Mouse (Mus musculus) intestine, postnatal 0 days (tissue): ENCODE results near the gene Scamp3. TPM values are rescaled to one million over a fixed set of nuclear protein-coding genes. Genes with fewer than 3 reads are reported as not detected.

Source experiments
- ATAC-seq: fragments of 200-750 bp; cut with Nextera tagmentation; 2 replicates; pipeline ENCODE4 v1.8.0; 2017; ENCODE audit warnings: mild to moderate bottlenecking, moderate TSS enrichment, moderate library complexity
- H3K27ac ChIP-seq: fragments of 300-500 bp; sonication (generic); 2 replicates; pipeline ENCODE4 v1.5.1; 2014; ENCODE audit warnings: mild to moderate bottlenecking, low read depth, low read length, moderate library complexity
- H3K27me3 ChIP-seq: fragments of 300-500 bp; sonication (generic); replicated peaks from 2 replicates; pipeline ENCODE4 v1.6.1; 2014; ENCODE audit warnings: low read length, mixed read lengths; ENCODE audit not compliant: control insufficient read depth, insufficient read depth
- H3K36me3 ChIP-seq: fragments of 300-500 bp; sonication (generic); 2 replicates; pipeline ENCODE4 v1.6.1; 2014; ENCODE audit warnings: mild to moderate bottlenecking, moderate library complexity; ENCODE audit not compliant: control insufficient read depth, insufficient read depth
- H3K4me1 ChIP-seq: fragments of 300-500 bp; sonication (generic); replicated peaks from 2 replicates; pipeline ENCODE4 v1.6.1; 2014; ENCODE audit warnings: antibody characterized with exemption, low read length, mixed read lengths; ENCODE audit not compliant: control insufficient read depth, insufficient read depth
- H3K4me2 ChIP-seq: fragments of 300-500 bp; sonication (generic); replicated peaks from 2 replicates; pipeline ENCODE4 v1.6.1; 2014; ENCODE audit warnings: low read depth, mild to moderate bottlenecking, moderate library complexity
- H3K4me3 ChIP-seq: fragments of 300-500 bp; sonication (generic); 2 replicates; pipeline ENCODE4 v1.5.1; 2014; ENCODE audit warnings: low read depth, low read length
- H3K9ac ChIP-seq: fragments of 300-500 bp; sonication (generic); 2 replicates; pipeline ENCODE4 v1.6.1; 2014; ENCODE audit warnings: mild to moderate bottlenecking, low read depth, low read length
- H3K9me3 ChIP-seq: fragments of 300-500 bp; sonication (generic); 2 replicates; pipeline ENCODE4 v1.6.1; 2016; ENCODE audit warnings: mixed run types; ENCODE audit not compliant: control insufficient read depth
- CTCF ChIP-seq: sonication (generic); IDR thresholded peaks from 2 replicates; pipeline ENCODE4 v1.5.1; 2016; ENCODE audit warnings: low read depth, mild to moderate bottlenecking, control low read depth, antibody characterized with exemption, moderate library complexity
- WGBS: fragments of 180-500 bp; shearing (Covaris S2); extraction: QIAGEN DNeasy Blood & Tissue Kit; methylation state at CpG from one replicate; pipeline ENCODE4 v1.1.7; 2014; 5-methylcytosine and 5-hydroxymethylcytosine counted together
- polyA plus RNA-seq: library from polyadenylated mRNA; unstranded; fragments of >200 nt; fragmentation: Nextera tagmentation; extraction: Ambion mirVana; gene quantifications from 2 replicates; pipeline ENCODE4 v1.2.1, GENCODE M21; 2015

The Scamp3 gene
- polyA plus RNA-seq, 1 experiment from 2014 or later: 80.5 TPM

- peaks cover 69% of the 10 kb centered on the region for H3K36me3 ChIP-seq
- ATAC-seq: no peak
- H3K4me3 ChIP-seq: no peak overlapping the region
- TF ChIP-seq CTCF: no peak
- 0 out of 2 replicates have a peak, but pooled peaks cover 7% of the 10 kb centered on the region for H3K4me1 ChIP-seq
- no peak overlapping the region for H3K4me2 ChIP-seq
- no peaks in the 10 kb centered on the region for H3K9me3 ChIP-seq
- 94% methylated on average over 11 of the region's 11 CpGs for WGBS
- H3K27me3 ChIP-seq: no peaks in the 10 kb centered on the region
- peak overlapping the region; percentile 35; the same call in 1 of the 2 replicates for H3K27ac ChIP-seq
- H3K9ac ChIP-seq: no peak overlapping the region
Observed at GRCm38 (mm10) chr3:89174844-89175243, 2.4 kb upstream of the Scamp3 start.

- Histone ChIP-seq H3K36me3 (peaks cover 69% of the 10 kb centered on the region), H3K9me3 (no peaks in the 10 kb centered on the region), H3K4me3 (no peak overlapping the region), H3K4me2 (no peak overlapping the region), H3K27me3 (no peaks in the 10 kb centered on the region), H3K9ac (no peak overlapping the region), H3K4me1 (0 out of 2 replicates have a peak, but pooled peaks cover 7% of the 10 kb centered on the region), H3K27ac (no peak overlapping the region)
- WGBS: 91% methylated on average over 10 of the region's 10 CpGs
- TF ChIP-seq CTCF: no peak
- ATAC-seq: no peak
Observed at GRCm38 (mm10) chr3:89175544-89175943, 1.7 kb upstream of the Scamp3 start.

- no peak overlapping the region for H3K9ac ChIP-seq
- no peak for ATAC-seq
- 84% methylated on average over 7 of the region's 7 CpGs for WGBS
- H3K4me1 ChIP-seq: 0 out of 2 replicates have a peak, but pooled peaks cover 7% of the 10 kb centered on the region
- no peak for TF ChIP-seq CTCF
- H3K4me2 ChIP-seq: no peak overlapping the region
- no peak overlapping the region for H3K4me3 ChIP-seq
- no peak overlapping the region for H3K27ac ChIP-seq
- peaks cover 68% of the 10 kb centered on the region for H3K36me3 ChIP-seq
- no peaks in the 10 kb centered on the region for H3K27me3 ChIP-seq
- no peaks in the 10 kb centered on the region for H3K9me3 ChIP-seq
Observed at GRCm38 (mm10) chr3:89176421-89176820, 852 bp upstream of the Scamp3 start.

GRCm38 (mm10) chr3:89178107-89178385, 773 bp downstream of the Scamp3 start:
- 0% methylated on average over 6 of the region's 6 CpGs for WGBS
- no peak for ATAC-seq
- H3K27me3 ChIP-seq: no peaks in the 10 kb centered on the region
- peak overlapping the region; percentile 88 for H3K4me2 ChIP-seq
- peak overlapping the region; percentile 70 for H3K9ac ChIP-seq
- no peak for TF ChIP-seq CTCF
- H3K4me1 ChIP-seq: 0 out of 2 replicates have a peak, but pooled peaks cover 7% of the 10 kb centered on the region
- peak overlapping the region; percentile 80; the same call in 1 of the 2 replicates for H3K27ac ChIP-seq
- H3K4me3 ChIP-seq: peak overlapping the region; percentile 84
- H3K36me3 ChIP-seq: peaks cover 64% of the 10 kb centered on the region
- no peaks in the 10 kb centered on the region for H3K9me3 ChIP-seq

GRCm38 (mm10) chr3:89179056-89179455, 1.8 kb downstream of the Scamp3 start:
- no peak overlapping the region for H3K9ac ChIP-seq
- no peak overlapping the region for H3K27ac ChIP-seq
- H3K9me3 ChIP-seq: no peaks in the 10 kb centered on the region
- 0 out of 2 replicates have a peak, but pooled peaks cover 7% of the 10 kb centered on the region for H3K4me1 ChIP-seq
- 0 out of 2 replicates have a peak overlapping the region, but pooled peaks have one; percentile 88 for H3K4me2 ChIP-seq
- no peak for ATAC-seq
- 83% methylated on average over 11 of the region's 11 CpGs for WGBS
- H3K27me3 ChIP-seq: no peaks in the 10 kb centered on the region
- no peak overlapping the region for H3K4me3 ChIP-seq
- TF ChIP-seq CTCF: no peak
- H3K36me3 ChIP-seq: peaks cover 54% of the 10 kb centered on the region

GRCm38 (mm10) chr3:89181749-89182500, 4.7 kb downstream of the Scamp3 start:
- H3K4me2 ChIP-seq: no peak overlapping the region
- H3K9me3 ChIP-seq: no peaks in the 10 kb centered on the region
- H3K4me1 ChIP-seq: 0 out of 2 replicates have a peak, but pooled peaks cover 7% of the 10 kb centered on the region
- no peaks in the 10 kb centered on the region for H3K27me3 ChIP-seq
- WGBS: 93% methylated on average over 27 of the region's 27 CpGs
- H3K36me3 ChIP-seq: peaks cover 28% of the 10 kb centered on the region
- no peak for ATAC-seq
- H3K27ac ChIP-seq: no peak overlapping the region
- H3K9ac ChIP-seq: no peak overlapping the region
- TF ChIP-seq CTCF: no peak
- no peak overlapping the region for H3K4me3 ChIP-seq
